Mouse (Mus musculus): ENCODE data around the gene Mief1. TPM values are rescaled to one million over a fixed set of nuclear protein-coding genes. Genes with fewer than 3 reads are reported as not detected.

Mief1 gene
- total and polyA plus RNA-seq, 3 experiments = 19.2 to 34.4 (median 20.7) TPM

GRCm38 (mm10) chr15:80188927-80189326 is 44.9 kb upstream of the Mief1 start:
- in situ Hi-C loops (cut with MboI; ENCODE audit: low pct_ligation_motif_present, low pct_unique_long_range_greater_than_20kb, low sequenced_read_pairs) (no loop called here), dilution Hi-C loops (cut with MboI; ENCODE audit: extremely low pct_ligation_motif_present, extremely low pct_unique_long_range_greater_than_20kb, low sequenced_read_pairs) (no loop called here)
- no peaks in the 10 kb centered on the region for H3K36me3 ChIP-seq (replicated peaks in 1 of 2; ENCODE audit: control insufficient read depth in 1 of 2, insufficient read depth in 1 of 2, low read length in 1 of 2)
- peaks cover 13 to 35% of the 10 kb centered on the region in 2 experiments for H3K4me1 ChIP-seq (ENCODE audit: control insufficient read depth in 1 of 2, insufficient read depth in 2 of 2)
- H3K9ac ChIP-seq (ENCODE audit: insufficient read depth, low read depth) = no peak overlapping the region
- no peaks in the 10 kb centered on the region for H3K9me3 ChIP-seq (replicated peaks; ENCODE audit: low read length)
- H3K79me2 ChIP-seq (replicated peaks; ENCODE audit: control insufficient read depth, extremely low read depth, insufficient read depth, poor library complexity, severe bottlenecking) = no peaks in the 10 kb centered on the region
- H3K27me3 ChIP-seq (replicated peaks) = peaks cover 24% of the 10 kb centered on the region
- no peak for DNase-seq (ENCODE audit: extremely low read depth)
- no peak overlapping the region for H3K4me2 ChIP-seq (ENCODE audit: insufficient read depth, low read depth, poor library complexity, severe bottlenecking)
- TF ChIP-seq CHD1 (IDR thresholded peaks at IDR 0.05; ENCODE audit: low read depth, low read length) (no peak), JUN (IDR thresholded peaks at IDR 0.05; ENCODE audit: insufficient read depth, low read depth, low read length) (no peak), HCFC1 (IDR thresholded peaks at IDR 0.05; ENCODE audit: low read depth, low read length) (no peak)
- no peak overlapping the region for H3K27ac ChIP-seq (ENCODE audit: insufficient read depth, low read depth)
- no peak overlapping the region for H3K4me3 ChIP-seq (replicated peaks in 1 of 3; ENCODE audit: low read depth in 2 of 3, low read length in 2 of 3, poor library complexity in 1 of 3)

- DNase-seq (ENCODE audit: extremely low read depth) = no peak
- dilution Hi-C loops (cut with MboI; ENCODE audit: extremely low pct_ligation_motif_present, extremely low pct_unique_long_range_greater_than_20kb, low sequenced_read_pairs) = no loop called here
- Histone ChIP-seq H3K79me2 (replicated peaks; ENCODE audit: control insufficient read depth, extremely low read depth, insufficient read depth, poor library complexity, severe bottlenecking) (no peaks in the 10 kb centered on the region), H3K9me3 (replicated peaks; ENCODE audit: low read length) (no peaks in the 10 kb centered on the region), H3K4me1 (ENCODE audit: control insufficient read depth in 1 of 2, insufficient read depth in 2 of 2) (peaks cover 13 to 38% of the 10 kb centered on the region in 2 experiments), H3K27me3 (replicated peaks) (peaks cover 25% of the 10 kb centered on the region), H3K4me3 (replicated peaks in 1 of 3; ENCODE audit: low read depth in 2 of 3, low read length in 2 of 3, poor library complexity in 1 of 3) (no peak overlapping the region), H3K9ac (ENCODE audit: insufficient read depth, low read depth) (no peak overlapping the region), H3K4me2 (ENCODE audit: insufficient read depth, low read depth, poor library complexity, severe bottlenecking) (no peak overlapping the region), H3K36me3 (replicated peaks in 1 of 2; ENCODE audit: control insufficient read depth in 1 of 2, insufficient read depth in 1 of 2, low read length in 1 of 2) (no peaks in the 10 kb centered on the region), H3K27ac (ENCODE audit: insufficient read depth, low read depth) (no peak overlapping the region)
- no peak for TF ChIP-seq USF2 (conservative IDR thresholded peaks at IDR 0.05; ENCODE audit: low read depth, low read length)
- TF ChIP-seq MAFK (IDR thresholded peaks at IDR 0.05; ENCODE audit: insufficient replicate concordance, low read length) = peak; percentile 44; the same call in 1 of the 2 replicates
- in situ Hi-C loops (cut with MboI; ENCODE audit: low pct_ligation_motif_present, low pct_unique_long_range_greater_than_20kb, low sequenced_read_pairs) = no loop called here
These were observed 43.7 kb upstream of the Mief1 start for GRCm38 (mm10) chr15:80190075-80190474.

DNA sequence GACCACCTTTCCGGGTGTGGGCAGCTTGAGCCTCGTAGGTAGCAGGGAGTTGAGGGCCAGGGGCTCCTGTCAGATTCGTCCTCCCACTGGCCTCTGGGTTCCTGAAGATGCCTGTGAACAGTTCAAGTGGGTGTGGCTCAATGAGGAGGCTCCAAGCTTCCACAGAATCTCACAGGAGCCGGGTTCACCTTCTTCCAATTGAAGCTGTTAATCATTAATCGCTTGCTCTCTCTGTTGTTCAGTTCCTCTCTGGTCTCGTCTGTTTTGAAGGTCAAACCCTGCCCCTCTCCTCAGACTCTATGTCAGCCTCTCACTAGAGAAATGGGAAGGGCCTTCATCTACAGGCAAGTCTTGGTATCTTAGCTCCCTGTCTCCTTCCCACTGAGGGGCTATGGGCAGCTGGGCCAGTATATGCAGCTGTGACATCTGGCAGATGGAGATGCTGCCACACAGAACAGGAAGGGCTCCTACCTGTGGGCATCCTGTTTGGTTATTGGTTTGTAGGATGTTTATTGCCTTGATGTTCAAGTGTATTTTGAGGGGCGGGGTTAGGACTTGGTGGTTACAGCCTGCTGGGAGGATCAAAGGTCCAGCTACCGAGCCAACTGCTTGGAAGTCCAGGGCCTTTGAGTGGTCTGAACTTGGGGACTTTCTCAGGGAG is 42.1 kb upstream of the Mief1 start:
- Histone ChIP-seq H3K79me2 (replicated peaks; ENCODE audit: control insufficient read depth, extremely low read depth, insufficient read depth, poor library complexity, severe bottlenecking) (no peaks in the 10 kb centered on the region), H3K36me3 (replicated peaks in 1 of 2; ENCODE audit: control insufficient read depth in 1 of 2, insufficient read depth in 1 of 2, low read length in 1 of 2) (no peaks in the 10 kb centered on the region), H3K4me3 (replicated peaks in 1 of 3; ENCODE audit: low read depth in 2 of 3, low read length in 2 of 3, poor library complexity in 1 of 3) (no peak overlapping the region), H3K27ac (ENCODE audit: insufficient read depth, low read depth) (no peak overlapping the region), H3K9me3 (replicated peaks; ENCODE audit: low read length) (peaks cover 3% of the 10 kb centered on the region), H3K4me2 (ENCODE audit: insufficient read depth, low read depth, poor library complexity, severe bottlenecking) (no peak overlapping the region), H3K9ac (ENCODE audit: insufficient read depth, low read depth) (no peak overlapping the region), H3K27me3 (replicated peaks) (peaks cover 21% of the 10 kb centered on the region), H3K4me1 (ENCODE audit: control insufficient read depth in 1 of 2, insufficient read depth in 2 of 2) (peaks cover 13 to 38% of the 10 kb centered on the region in 2 experiments)
- in situ Hi-C loops (cut with MboI; ENCODE audit: low pct_ligation_motif_present, low pct_unique_long_range_greater_than_20kb, low sequenced_read_pairs) (no loop called here), dilution Hi-C loops (cut with MboI; ENCODE audit: extremely low pct_ligation_motif_present, extremely low pct_unique_long_range_greater_than_20kb, low sequenced_read_pairs) (no loop called here)
- TF ChIP-seq ETS1 (conservative IDR thresholded peaks at IDR 0.05; ENCODE audit: low read depth, low read length) = no peak
- no peak for TF ChIP-seq EP300 (IDR thresholded peaks at IDR 0.05; ENCODE audit: low read length)
- no peak for TF ChIP-seq TCF12 (IDR thresholded peaks at IDR 0.05; ENCODE audit: low read depth, low read length)
- no peak for TF ChIP-seq NRF1 (IDR thresholded peaks at IDR 0.05; ENCODE audit: low read depth, low read length)
- no peak for TF ChIP-seq RCOR1 (conservative IDR thresholded peaks at IDR 0.05; ENCODE audit: low read depth, low read length)
- no peak for TF ChIP-seq MAX (IDR thresholded peaks at IDR 0.05; ENCODE audit: low read length)
- TF ChIP-seq TBP (conservative IDR thresholded peaks at IDR 0.05; ENCODE audit: low read depth, low read length) = no peak
- no peak for TF ChIP-seq HCFC1 (IDR thresholded peaks at IDR 0.05; ENCODE audit: low read depth, low read length)
- TF ChIP-seq UBTF (IDR thresholded peaks at IDR 0.05; ENCODE audit: low read depth, low read length) = no peak
- no peak for TF ChIP-seq CHD1 (IDR thresholded peaks at IDR 0.05; ENCODE audit: low read depth, low read length)
- DNase-seq (ENCODE audit: extremely low read depth) = peak; percentile 10
